Mouse (Mus musculus) kidney, adult 2 months (tissue): ENCODE results near the gene Tbcel.

ENCODE experiments used
- CTCF ChIP-seq: fragments of 200-500 bp; conservative IDR thresholded peaks from 2 replicates; pipeline ENCODE4 v1.5.1; 2011; ENCODE audit warnings: low read depth, mild to moderate bottlenecking, control low read depth, low read length, moderate library complexity, mixed read lengths; ENCODE audit not compliant: insufficient read depth, insufficient read length
- POLR2A ChIP-seq: fragments of 200-500 bp; IDR thresholded peaks from one replicate; pipeline ENCODE4 v1.6.1; 2011; ENCODE audit warnings: low read depth, low read length, control low read depth

- no peak for TF ChIP-seq CTCF
- no peak for TF ChIP-seq POLR2A
These were observed 88.8 kb downstream of the Tbcel start for GRCm38 (mm10) chr9:42418786-42419185.
